Mouse (Mus musculus) layer of hippocampus, adult 18-20 months (tissue): ENCODE measurements around the gene Sdf4. TPM values are rescaled to one million over a fixed set of nuclear protein-coding genes. Genes with fewer than 3 reads are reported as not detected.

ENCODE experiments used
- DNase-seq, 2 experiments: peaks; one replicate each; pipeline ENCODE4 v3.0.0; 2022; ENCODE audit warnings: low spot score in 2 of 2
- long read RNA-seq: library from polyadenylated mRNA; stranded (forward); transcript quantifications from one replicate; pipeline ENCODE4 v2.0.0, GENCODE M21; 2021
- total RNA-seq, 2 experiments: library from RNA; stranded (reverse); gene quantifications; 2 replicates each; pipeline ENCODE4 v1.2.3; 2021

Gene Sdf4
- total RNA-seq = 100 to 1,000 TPM; 202 to 203 TPM
- long read RNA-seq, full-length matches to known transcripts = 115 of 150 reads
- long read RNA-seq, partial matches to known transcripts = 27 of 150 reads
- long read RNA-seq, other reads (novel, unspliced or antisense) = 8 of 150 reads

DNA sequence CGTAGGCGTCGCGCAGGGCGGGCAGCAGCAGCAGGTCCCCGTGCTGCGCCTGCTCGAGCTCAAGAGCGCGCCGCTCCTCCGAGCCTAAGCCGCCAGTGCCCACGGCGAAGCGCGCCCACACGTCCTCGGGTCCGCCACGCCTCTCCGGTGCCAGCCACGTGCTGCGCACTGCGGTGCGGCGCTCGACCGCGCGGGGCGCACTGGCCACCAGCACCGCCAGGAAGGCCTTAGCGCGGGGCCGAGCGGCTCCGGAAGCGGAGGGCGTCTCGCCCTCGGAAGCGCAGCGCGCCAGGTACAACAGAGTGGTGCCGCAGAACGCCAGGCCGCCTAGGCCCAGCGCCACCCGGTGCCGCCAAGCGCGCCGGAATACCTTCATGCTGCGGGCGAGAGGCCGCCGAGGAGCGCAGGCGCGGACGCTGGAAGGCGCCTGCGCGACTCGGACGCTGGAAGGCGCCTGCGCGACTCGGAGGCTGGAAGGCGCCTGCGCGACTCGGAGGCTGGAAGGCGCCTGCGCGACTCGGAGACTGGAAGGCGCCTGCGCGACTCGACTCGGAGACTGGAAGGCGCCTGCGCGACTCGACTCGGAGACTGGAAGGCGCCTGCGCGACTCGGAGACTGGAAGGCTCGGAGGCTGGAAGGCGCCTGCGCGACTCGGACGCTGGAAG, at the start of gene Sdf4, which contains the start of gene B3galt6:
Sdf4 (plus strand) TSS at position 632 of the 665 bp plus-strand sequence.
B3galt6 (minus strand) TSS at position 409 of the 665 bp plus-strand sequence.
- DNase-seq = peak; percentile 86 to 93

- no peak for DNase-seq
Observed at GRCm38 (mm10) chr4:155943049-155943452, 49.6 kb upstream of the Sdf4 start.

- DNase-seq = peak; percentile 95 to 97
Observed at GRCm38 (mm10) chr4:155943534-155944249, 49.0 kb upstream of the Sdf4 start, which contains the start of gene Ube2j2. TSS of gene Ube2j2 (plus strand) at chr4:155943831.

- no peak for DNase-seq
Observed at GRCm38 (mm10) chr4:155944271-155944670, 48.4 kb upstream of the Sdf4 start.

DNA sequence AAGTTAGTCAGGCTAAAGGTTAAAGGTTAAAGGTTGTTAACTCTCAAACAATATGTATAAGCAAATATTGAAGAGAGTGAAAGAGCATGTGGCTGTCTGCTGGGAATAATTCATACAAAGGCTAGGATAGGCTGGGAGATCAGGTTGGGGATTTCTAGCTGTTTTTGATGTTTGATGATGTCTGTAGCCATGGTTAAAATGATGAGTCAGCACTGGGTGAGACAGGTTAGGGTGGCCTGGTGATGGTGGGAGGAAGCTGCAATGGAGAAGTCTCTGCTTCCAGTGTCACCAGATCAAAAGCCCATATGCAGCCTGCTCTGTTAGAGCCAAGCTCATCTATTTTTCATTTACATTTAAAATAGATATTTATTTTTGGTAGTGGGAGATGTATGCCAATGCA, 45.6 kb upstream of the Sdf4 start:
- no peak for DNase-seq

DNA sequence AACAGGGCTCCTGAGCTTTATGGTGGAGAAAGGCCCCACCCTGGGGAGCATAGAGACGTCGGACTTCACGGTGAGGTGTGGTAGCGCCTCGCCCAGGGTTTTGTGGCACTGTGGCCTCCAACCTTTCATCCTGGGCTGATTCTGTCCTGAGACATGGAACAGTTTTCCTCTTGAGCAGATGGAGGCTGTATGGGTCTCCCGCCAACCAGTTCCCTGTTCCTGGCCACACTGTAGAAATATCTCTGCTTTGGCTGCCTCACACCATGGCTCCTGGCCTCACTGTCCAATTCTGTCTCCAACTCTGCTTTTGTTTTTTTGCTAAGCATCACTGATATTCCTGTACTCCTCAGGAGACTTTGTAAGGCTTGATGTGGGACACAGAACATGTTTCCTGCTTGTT, 37.2 kb upstream of the Sdf4 start:
- no peak for DNase-seq

DNA sequence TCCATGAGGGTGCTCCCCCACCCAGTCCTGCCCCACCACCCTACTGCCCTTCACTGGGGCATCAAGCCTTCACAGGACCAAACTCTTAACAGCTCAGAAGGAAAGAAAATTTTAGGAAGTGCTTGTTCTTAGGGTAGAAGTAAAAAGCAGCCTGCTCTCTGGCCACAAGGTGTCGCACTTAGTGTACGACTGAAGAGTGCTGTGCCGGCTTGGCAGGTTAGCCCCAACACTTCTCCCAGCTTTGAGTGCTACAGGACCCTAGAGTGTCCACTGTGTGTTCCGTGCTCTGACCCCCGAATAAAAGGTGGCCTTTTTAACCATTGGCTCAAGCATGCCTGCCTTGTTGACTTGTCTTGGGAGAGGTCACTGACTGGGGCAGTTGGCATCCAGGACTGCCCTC, 33.4 kb upstream of the Sdf4 start:
- DNase-seq = peak; percentile 44 to 73

GRCm38 (mm10) chr4:155962167-155962971, 30.3 kb upstream of the Sdf4 start, which contains the start of gene C1qtnf12:
TSS of gene C1qtnf12 (plus strand) at chr4:155962318.
- peak in 1 of 2 experiments; percentile 24 for DNase-seq

DNA sequence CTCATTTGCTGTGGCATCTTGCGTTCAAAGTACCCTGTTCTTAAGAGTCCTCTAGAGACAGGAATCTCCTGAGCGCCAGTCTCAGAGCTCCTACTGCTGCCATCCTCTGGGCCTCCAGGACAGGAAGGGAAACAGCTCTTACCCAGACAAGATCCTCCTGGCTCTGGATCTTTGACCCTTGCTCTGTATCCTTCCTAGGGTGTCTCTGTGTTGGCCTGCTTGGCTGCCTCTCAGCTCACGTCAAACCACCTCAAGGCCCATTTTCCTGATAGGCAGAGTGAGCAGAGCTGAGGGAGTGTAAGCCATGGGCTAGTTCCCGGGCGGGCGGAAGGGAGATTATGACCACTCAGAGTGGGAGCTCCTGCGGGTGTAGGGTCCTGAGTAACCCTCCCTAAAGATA, 29.6 kb upstream of the Sdf4 start:
- no peak for DNase-seq

GRCm38 (mm10) chr4:155964396-155964795, 28.3 kb upstream of the Sdf4 start:
- no peak for DNase-seq

GRCm38 (mm10) chr4:155969043-155969653, 23.5 kb upstream of the Sdf4 start:
- DNase-seq = no peak

- no peak for DNase-seq
Observed at GRCm38 (mm10) chr4:155970286-155970685, 22.4 kb upstream of the Sdf4 start.

- no peak for DNase-seq
Observed at GRCm38 (mm10) chr4:155972651-155973050, 20.0 kb upstream of the Sdf4 start.

- DNase-seq = no peak
Observed at GRCm38 (mm10) chr4:155973239-155973638, 19.4 kb upstream of the Sdf4 start.

GRCm38 (mm10) chr4:155981436-155982082, 11.1 kb upstream of the Sdf4 start:
- no peak for DNase-seq

DNA sequence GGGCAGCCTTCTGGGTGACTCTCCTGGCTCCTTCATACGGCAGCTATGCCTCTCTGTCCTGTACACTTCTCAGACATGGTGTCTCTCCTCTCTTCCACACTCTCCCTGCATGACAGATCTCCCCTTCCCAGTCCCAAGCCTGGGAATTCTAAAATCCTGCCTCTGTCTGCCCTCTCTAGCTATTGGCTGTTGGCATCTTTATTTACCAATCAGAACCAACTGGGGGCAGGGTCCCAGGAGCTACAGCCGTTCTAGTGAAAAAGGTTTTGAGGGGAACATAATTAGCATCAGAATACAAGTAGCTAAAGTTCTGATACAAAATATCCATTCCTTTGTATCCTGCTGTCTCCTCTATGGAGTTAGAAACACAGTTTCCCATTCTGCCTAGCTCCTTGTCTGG, 8.9 kb upstream of the Sdf4 start:
- no peak for DNase-seq

GRCm38 (mm10) chr4:155991211-155991907, 1.3 kb upstream of the Sdf4 start:
- DNase-seq = no peak

- DNase-seq = no peak
Observed at GRCm38 (mm10) chr4:155991908-155992230, 803 bp upstream of the Sdf4 start.

DNA sequence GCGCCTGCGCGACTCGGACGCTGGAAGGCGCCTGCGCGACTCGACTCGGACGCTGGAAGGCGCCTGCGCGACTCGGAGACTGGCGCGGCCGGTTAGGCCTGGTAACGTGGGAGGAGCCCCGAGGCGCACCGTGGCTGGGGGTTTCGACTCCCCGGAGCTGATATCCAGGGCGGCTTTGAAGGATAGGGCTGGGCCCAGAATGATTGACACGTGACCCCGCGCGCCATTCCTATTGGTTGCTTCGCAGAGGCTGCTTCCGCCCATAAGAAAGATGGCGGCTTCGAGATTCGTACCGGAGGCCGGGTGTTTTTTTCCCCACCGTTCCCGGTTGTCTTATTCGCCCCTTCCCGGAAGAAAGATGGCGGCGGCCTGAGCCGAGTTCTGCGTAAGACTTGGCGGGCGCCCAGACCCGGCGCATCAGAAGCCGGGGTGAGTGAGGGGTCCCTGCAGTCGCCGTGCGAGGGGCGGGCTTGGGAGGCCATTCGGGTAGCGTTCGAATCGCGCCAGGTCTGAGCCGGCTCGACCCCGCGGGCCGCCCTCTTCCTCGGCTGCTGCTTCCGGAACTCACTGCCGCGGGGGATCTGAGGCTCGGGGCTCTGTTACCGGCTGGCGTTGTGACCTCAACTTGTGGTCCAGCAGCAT, 355 bp downstream of the Sdf4 start:
- peak; percentile 93 to 99 for DNase-seq
